Mouse (Mus musculus): ENCODE measurements around the gene Cd300e. TPM values are rescaled to one million over a fixed set of nuclear protein-coding genes. Genes with fewer than 3 reads are reported as not detected.

Cd300e gene
- polyA plus RNA-seq, 1 experiment from 2014 or later, result 0.42 TPM

DNA sequence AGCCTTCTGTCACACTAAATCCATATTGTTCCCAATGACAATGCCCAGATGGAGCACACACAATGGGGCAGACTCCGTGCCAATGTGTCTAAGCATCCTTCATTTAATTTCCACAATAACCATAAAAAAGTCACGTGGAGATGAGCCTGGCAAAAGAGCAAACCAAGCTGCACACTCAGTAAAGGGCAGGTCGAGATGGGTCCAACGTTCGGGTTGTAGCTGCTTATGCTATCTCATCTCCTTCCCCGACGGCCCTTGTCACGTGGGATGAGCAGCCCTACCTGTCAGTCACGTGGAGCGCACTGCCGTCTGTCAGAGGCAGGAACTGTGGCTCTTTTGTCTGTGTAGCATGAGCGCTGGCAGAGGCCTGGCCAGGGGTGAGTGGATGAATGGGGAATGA lies 22.6 kb upstream of the Cd300e start:
- Histone ChIP-seq H3K4me2 (ENCODE audit: low read depth, low read length) (no peak overlapping the region), H3K4me1 (ENCODE audit: control insufficient read depth, insufficient read depth, low read length) (no peaks in the 10 kb centered on the region), H3K4me3 (ENCODE audit: low read length) (no peak overlapping the region), H3K36me3 (ENCODE audit: control insufficient read depth, insufficient read depth, low read length) (no peaks in the 10 kb centered on the region), H3K9me3 (ENCODE audit: control insufficient read depth, low read length) (no peaks in the 10 kb centered on the region), H3K27ac (ENCODE audit: low read length) (no peak overlapping the region; the same call in 1 of the 2 replicates), H3K9ac (ENCODE audit: low read depth, low read length) (0 out of 2 replicates have a peak overlapping the region, but pooled peaks have one; percentile 4), H3K27me3 (replicated peaks; ENCODE audit: control insufficient read depth, insufficient read depth, low read length) (no peaks in the 10 kb centered on the region; the same call in 1 of the 2 replicates)
- WGBS, result 30% methylated on average over 12 of the region's 12 CpGs
- peak; percentile 79 for ATAC-seq

GRCm38 (mm10) chr11:115083376-115084139 lies 21.6 kb upstream of the Cd300e start:
- Histone ChIP-seq H3K4me2 (ENCODE audit: low read depth, low read length) (no peak overlapping the region), H3K4me3 (ENCODE audit: low read length) (no peak overlapping the region), H3K9ac (ENCODE audit: low read depth, low read length) (no peak overlapping the region), H3K4me1 (ENCODE audit: control insufficient read depth, insufficient read depth, low read length) (no peaks in the 10 kb centered on the region), H3K27me3 (replicated peaks; ENCODE audit: control insufficient read depth, insufficient read depth, low read length) (no peaks in the 10 kb centered on the region), H3K36me3 (ENCODE audit: control insufficient read depth, insufficient read depth, low read length) (no peaks in the 10 kb centered on the region), H3K9me3 (ENCODE audit: control insufficient read depth, low read length) (no peaks in the 10 kb centered on the region), H3K27ac (ENCODE audit: low read length) (no peak overlapping the region)
- 43% methylated on average over 18 of the region's 18 CpGs for WGBS
- ATAC-seq, result peak; percentile 26; the same call in 1 of the 2 replicates

DNA sequence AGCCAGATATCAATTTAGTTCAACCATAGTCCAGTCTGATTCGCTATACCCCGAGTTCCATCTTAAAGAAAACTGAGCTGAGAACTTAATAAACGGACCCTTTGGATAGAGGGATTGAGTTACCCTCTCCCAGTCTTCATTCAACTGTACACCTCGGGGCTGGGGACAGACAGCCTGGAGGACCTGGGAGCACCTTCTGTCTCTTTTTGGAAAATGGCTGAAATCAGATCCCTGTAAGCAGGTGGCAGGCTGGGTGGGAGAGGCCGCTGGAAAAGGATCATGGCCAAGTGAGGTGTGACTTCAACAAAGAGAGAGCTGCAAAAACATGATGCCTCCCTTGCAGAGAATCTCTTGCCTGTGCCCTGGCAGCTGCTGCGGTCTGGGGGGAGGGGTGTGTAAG lies 20.2 kb upstream of the Cd300e start:
- H3K36me3 ChIP-seq (ENCODE audit: control insufficient read depth, insufficient read depth, low read length), result no peaks in the 10 kb centered on the region
- no peak overlapping the region for H3K4me3 ChIP-seq (ENCODE audit: low read length)
- no peaks in the 10 kb centered on the region for H3K9me3 ChIP-seq (ENCODE audit: control insufficient read depth, low read length)
- H3K27ac ChIP-seq (ENCODE audit: low read length), result no peak overlapping the region
- no peak overlapping the region for H3K9ac ChIP-seq (ENCODE audit: low read depth, low read length)
- WGBS, result 71% methylated on average over 6 of the region's 6 CpGs
- ATAC-seq, result no peak
- no peaks in the 10 kb centered on the region for H3K27me3 ChIP-seq (replicated peaks; ENCODE audit: control insufficient read depth, insufficient read depth, low read length)
- H3K4me1 ChIP-seq (ENCODE audit: control insufficient read depth, insufficient read depth, low read length), result no peaks in the 10 kb centered on the region
- H3K4me2 ChIP-seq (ENCODE audit: low read depth, low read length), result no peak overlapping the region

DNA sequence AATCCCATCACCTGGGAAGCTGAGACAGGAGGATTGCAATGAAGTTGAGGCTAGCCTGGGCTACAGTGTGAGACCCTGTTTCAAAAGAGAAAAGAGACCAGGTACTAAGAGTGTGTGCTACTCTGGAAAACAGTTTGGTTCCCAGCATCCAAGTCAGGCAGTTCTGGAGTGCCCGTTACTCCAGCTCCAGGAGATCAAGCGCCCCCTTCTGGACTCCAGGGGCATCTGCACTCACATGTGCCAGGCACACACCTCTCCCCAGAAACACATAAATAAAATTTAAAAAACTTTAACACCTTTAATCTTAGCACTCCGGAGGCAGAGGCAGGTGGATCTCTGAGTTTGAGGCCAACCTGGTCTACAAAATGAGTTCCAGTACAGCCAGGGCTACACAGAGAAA lies 19.4 kb upstream of the Cd300e start:
- no peak overlapping the region for H3K9ac ChIP-seq (ENCODE audit: low read depth, low read length)
- no peak overlapping the region for H3K27ac ChIP-seq (ENCODE audit: low read length)
- H3K9me3 ChIP-seq (ENCODE audit: control insufficient read depth, low read length), result no peaks in the 10 kb centered on the region
- ATAC-seq, result no peak
- no peaks in the 10 kb centered on the region for H3K27me3 ChIP-seq (replicated peaks; ENCODE audit: control insufficient read depth, insufficient read depth, low read length)
- H3K4me3 ChIP-seq (ENCODE audit: low read length), result no peak overlapping the region
- no peaks in the 10 kb centered on the region for H3K36me3 ChIP-seq (ENCODE audit: control insufficient read depth, insufficient read depth, low read length)
- H3K4me2 ChIP-seq (ENCODE audit: low read depth, low read length), result no peak overlapping the region
- WGBS, result 60% methylated on average over 3 of the region's 3 CpGs
- H3K4me1 ChIP-seq (ENCODE audit: control insufficient read depth, insufficient read depth, low read length), result no peaks in the 10 kb centered on the region

GRCm38 (mm10) chr11:115080886-115081285 lies 18.9 kb upstream of the Cd300e start:
- Histone ChIP-seq H3K4me1 (ENCODE audit: control insufficient read depth, insufficient read depth, low read length) (no peaks in the 10 kb centered on the region), H3K9me3 (ENCODE audit: control insufficient read depth, low read length) (no peaks in the 10 kb centered on the region), H3K27me3 (replicated peaks; ENCODE audit: control insufficient read depth, insufficient read depth, low read length) (no peaks in the 10 kb centered on the region), H3K36me3 (ENCODE audit: control insufficient read depth, insufficient read depth, low read length) (no peaks in the 10 kb centered on the region), H3K4me3 (ENCODE audit: low read length) (no peak overlapping the region), H3K27ac (ENCODE audit: low read length) (no peak overlapping the region), H3K4me2 (ENCODE audit: low read depth, low read length) (no peak overlapping the region), H3K9ac (ENCODE audit: low read depth, low read length) (no peak overlapping the region)
- no peak; the same call in 1 of the 2 replicates for ATAC-seq
- 32% methylated on average over 13 of the region's 13 CpGs for WGBS

- Histone ChIP-seq H3K9ac (ENCODE audit: low read depth, low read length) (no peak overlapping the region), H3K4me3 (ENCODE audit: low read length) (no peak overlapping the region), H3K4me1 (ENCODE audit: control insufficient read depth, insufficient read depth, low read length) (peaks cover 8% of the 10 kb centered on the region; the same call in 1 of the 2 replicates), H3K27ac (ENCODE audit: low read length) (no peak overlapping the region), H3K4me2 (ENCODE audit: low read depth, low read length) (no peak overlapping the region), H3K36me3 (ENCODE audit: control insufficient read depth, insufficient read depth, low read length) (no peaks in the 10 kb centered on the region), H3K27me3 (replicated peaks; ENCODE audit: control insufficient read depth, insufficient read depth, low read length) (no peaks in the 10 kb centered on the region), H3K9me3 (ENCODE audit: control insufficient read depth, low read length) (no peaks in the 10 kb centered on the region)
- ATAC-seq, result no peak
- 79% methylated on average over 5 of the region's 5 CpGs for WGBS
These were observed 16.7 kb upstream of the Cd300e start for GRCm38 (mm10) chr11:115078680-115079079.

DNA sequence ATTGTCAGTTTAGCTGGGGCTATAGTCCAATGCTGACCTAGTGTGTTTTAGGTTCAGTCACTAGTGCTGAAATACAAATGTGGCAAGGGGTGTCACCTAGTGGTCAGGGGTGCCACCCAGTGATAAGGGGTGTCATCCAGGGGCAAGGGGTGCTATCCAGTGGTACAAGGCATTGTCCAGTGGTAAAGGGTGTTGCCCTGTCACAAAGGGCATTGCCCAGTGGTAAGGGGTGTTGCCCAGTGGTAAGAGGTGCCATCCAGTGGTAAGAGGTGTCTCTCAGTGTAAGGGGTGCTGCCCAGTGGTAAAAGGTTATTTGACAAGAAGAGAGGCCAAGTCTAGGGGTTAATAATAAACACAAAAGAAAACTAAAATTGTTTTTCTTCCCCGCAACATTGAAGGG lies 15.5 kb upstream of the Cd300e start:
- no peaks in the 10 kb centered on the region for H3K9me3 ChIP-seq (ENCODE audit: control insufficient read depth, low read length)
- no peak overlapping the region for H3K4me2 ChIP-seq (ENCODE audit: low read depth, low read length)
- H3K9ac ChIP-seq (ENCODE audit: low read depth, low read length), result no peak overlapping the region
- H3K4me1 ChIP-seq (ENCODE audit: control insufficient read depth, insufficient read depth, low read length), result peaks cover 12% of the 10 kb centered on the region; the same call in 1 of the 2 replicates
- WGBS, result 94% methylated on average over 1 of the region's 1 CpGs
- H3K36me3 ChIP-seq (ENCODE audit: control insufficient read depth, insufficient read depth, low read length), result no peaks in the 10 kb centered on the region
- H3K4me3 ChIP-seq (ENCODE audit: low read length), result no peak overlapping the region
- no peaks in the 10 kb centered on the region for H3K27me3 ChIP-seq (replicated peaks; ENCODE audit: control insufficient read depth, insufficient read depth, low read length)
- H3K27ac ChIP-seq (ENCODE audit: low read length), result no peak overlapping the region
- no peak for ATAC-seq

DNA sequence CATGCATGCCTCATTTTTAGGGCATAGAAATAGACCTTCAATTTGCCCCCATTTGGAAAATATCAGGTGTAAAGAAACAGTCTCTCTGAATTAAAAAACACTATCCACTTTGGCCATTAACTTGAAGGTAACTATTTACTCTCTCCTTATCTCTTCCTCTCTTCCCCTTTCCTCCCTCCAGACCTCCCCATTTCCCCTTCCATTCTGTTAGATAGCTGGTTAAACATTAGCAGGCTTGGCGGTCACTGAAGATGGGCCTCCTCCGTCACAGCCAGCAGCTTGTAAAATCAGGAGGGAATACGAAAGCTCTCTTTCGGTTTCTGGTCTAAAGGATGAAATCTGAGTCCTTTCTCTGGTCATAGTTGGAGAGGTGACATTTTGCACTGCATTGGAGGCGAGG lies 13.9 kb upstream of the Cd300e start:
- Histone ChIP-seq H3K27ac (ENCODE audit: low read length) (no peak overlapping the region), H3K27me3 (replicated peaks; ENCODE audit: control insufficient read depth, insufficient read depth, low read length) (no peaks in the 10 kb centered on the region), H3K4me3 (ENCODE audit: low read length) (no peak overlapping the region), H3K9ac (ENCODE audit: low read depth, low read length) (no peak overlapping the region), H3K9me3 (ENCODE audit: control insufficient read depth, low read length) (no peaks in the 10 kb centered on the region), H3K4me1 (ENCODE audit: control insufficient read depth, insufficient read depth, low read length) (peaks cover 19% of the 10 kb centered on the region), H3K4me2 (ENCODE audit: low read depth, low read length) (no peak overlapping the region), H3K36me3 (ENCODE audit: control insufficient read depth, insufficient read depth, low read length) (no peaks in the 10 kb centered on the region)
- WGBS, result 45% methylated on average over 5 of the region's 5 CpGs
- ATAC-seq, result peak; percentile 75

GRCm38 (mm10) chr11:115075407-115075806 lies 13.4 kb upstream of the Cd300e start:
- peak; percentile 29; the same call in 1 of the 2 replicates for ATAC-seq
- no peak overlapping the region for H3K4me3 ChIP-seq (ENCODE audit: low read length)

More at GRCm38 (mm10) chr11:115075407-115075806, 13.4 kb upstream of the Cd300e start:
- Histone ChIP-seq H3K9ac (ENCODE audit: low read depth, low read length) (no peak overlapping the region), H3K27ac (ENCODE audit: low read length) (no peak overlapping the region), H3K4me2 (ENCODE audit: low read depth, low read length) (no peak overlapping the region), H3K27me3 (replicated peaks; ENCODE audit: control insufficient read depth, insufficient read depth, low read length) (no peaks in the 10 kb centered on the region), H3K36me3 (ENCODE audit: control insufficient read depth, insufficient read depth, low read length) (no peaks in the 10 kb centered on the region), H3K4me1 (ENCODE audit: control insufficient read depth, insufficient read depth, low read length) (peaks cover 19% of the 10 kb centered on the region), H3K9me3 (ENCODE audit: control insufficient read depth, low read length) (no peaks in the 10 kb centered on the region)
- WGBS, result 55% methylated on average over 7 of the region's 7 CpGs

All from intestine, embryonic 16.5 days (tissue).